Comparison of ENCODE assay signal across 25 mouse cellular contexts in genomic region chr13:44711882-44712281, GRCm38 (mm10). TPM values are rescaled to one million over a fixed set of nuclear protein-coding genes. Genes with fewer than 3 reads are reported as not detected.
DNase-seq lines count a peak whose midpoint lies in the region; ATAC-seq and TF ChIP-seq lines count a peak whose summit lies in the region.
"Had no signal": no experiment of that assay in that cellular context is flagged by ENCODE, and none has a peak within 500 bp of the region (broad histone marks: within the 10 kb centered on the region; RNA-seq: fewer than 3 reads in every experiment).

No protein-coding gene starts in this region.

- H3K4me3 ChIP-seq in forebrain, embryonic 10.5 days, result no peak overlapping the region
- no peak overlapping the region for H3K4me3 ChIP-seq in forebrain, embryonic 14.5 days (ENCODE audit: low read depth, low read length)
- H3K4me3 ChIP-seq in midbrain, embryonic 11.5 days (ENCODE audit: low read depth, low read length), result no peak overlapping the region
- no peak overlapping the region for H3K4me3 ChIP-seq in midbrain, embryonic 16.5 days (ENCODE audit: low read depth, low read length)
- no peak overlapping the region for H3K4me3 ChIP-seq in kidney, embryonic 14.5 days (ENCODE audit: low read length)
- H3K4me3 ChIP-seq: embryonic facial prominence, embryonic 15.5 days; erythroblast, embryonic 14.5 days; heart, embryonic 10.5 days; heart, embryonic 15.5 days; hindbrain, embryonic 10.5 days had no signal

- H3K4me2 ChIP-seq in forebrain, embryonic 14.5 days (ENCODE audit: low read length), result no peak overlapping the region
- H3K4me2 ChIP-seq in midbrain, embryonic 11.5 days, result no peak overlapping the region
- H3K4me2 ChIP-seq in midbrain, embryonic 16.5 days (ENCODE audit: low read length), result no peak overlapping the region
- no peak overlapping the region for H3K4me2 ChIP-seq in kidney, embryonic 14.5 days (replicated peaks; ENCODE audit: low read depth, low read length)
- H3K4me2 ChIP-seq: embryonic facial prominence, embryonic 15.5 days; heart, embryonic 15.5 days; hindbrain, embryonic 14.5 days had no signal

- H3K27ac ChIP-seq in forebrain, embryonic 10.5 days, result 0 out of 2 replicates have a peak overlapping the region, but pooled peaks have one; percentile 35
- H3K27ac ChIP-seq in forebrain, embryonic 14.5 days (ENCODE audit: low read depth, low read length), result no peak overlapping the region
- H3K27ac ChIP-seq in midbrain, embryonic 11.5 days (ENCODE audit: low read depth, low read length), result no peak overlapping the region
- no peak overlapping the region for H3K27ac ChIP-seq in midbrain, embryonic 16.5 days (ENCODE audit: low read length)
- H3K27ac ChIP-seq in kidney, embryonic 14.5 days (ENCODE audit: low read depth, low read length), result no peak overlapping the region
- H3K27ac ChIP-seq: embryonic facial prominence, embryonic 15.5 days; heart, embryonic 10.5 days; heart, embryonic 15.5 days; hindbrain, embryonic 10.5 days; hindbrain, embryonic 14.5 days had no signal

- TF ChIP-seq CTCF in brain, embryonic 14.5 days (IDR thresholded peaks at IDR 0.05; ENCODE audit: borderline replicate concordance, extremely low read depth, insufficient read depth, insufficient read length), result no peak

- ATAC-seq in forebrain, embryonic 14.5 days, result no peak
- ATAC-seq in midbrain, embryonic 11.5 days (ENCODE audit: low FRiP score), result no peak
- ATAC-seq in midbrain, embryonic 16.5 days, result no peak
- no peak for ATAC-seq in kidney, embryonic 14.5 days (ENCODE audit: low FRiP score, low TSS enrichment)
- ATAC-seq: CD4-positive, CD25-positive, alpha-beta regulatory T cell, adult 4 months; forebrain, embryonic 16.5 days; intestine, postnatal 0 days had no signal

- H3K4me1 ChIP-seq in forebrain, embryonic 10.5 days, result peaks cover 36% of the 10 kb centered on the region
- H3K4me1 ChIP-seq in forebrain, embryonic 14.5 days (ENCODE audit: control insufficient read depth, insufficient read depth, low read length), result peaks cover 3% of the 10 kb centered on the region; the same call in 1 of the 2 replicates
- peaks cover 2% of the 10 kb centered on the region; the same call in 1 of the 2 replicates for H3K4me1 ChIP-seq in midbrain, embryonic 11.5 days (ENCODE audit: control insufficient read depth, insufficient read depth, low read length)
- H3K4me1 ChIP-seq in midbrain, embryonic 16.5 days (ENCODE audit: control insufficient read depth, insufficient read depth, low read length), result no peaks in the 10 kb centered on the region
- H3K4me1 ChIP-seq in kidney, embryonic 14.5 days (ENCODE audit: control insufficient read depth, insufficient read depth, low read length), result 0 out of 2 replicates have a peak, but pooled peaks cover 5% of the 10 kb centered on the region
- H3K4me1 ChIP-seq: embryonic facial prominence, embryonic 15.5 days; heart, embryonic 15.5 days had no signal

- no peaks in the 10 kb centered on the region for H3K36me3 ChIP-seq in forebrain, embryonic 10.5 days (replicated peaks)
- H3K36me3 ChIP-seq in forebrain, embryonic 14.5 days (ENCODE audit: control insufficient read depth, insufficient read depth, low read length), result no peaks in the 10 kb centered on the region
- no peaks in the 10 kb centered on the region for H3K36me3 ChIP-seq in midbrain, embryonic 11.5 days (ENCODE audit: control insufficient read depth, insufficient read depth, low read length)
- H3K36me3 ChIP-seq in midbrain, embryonic 16.5 days (ENCODE audit: control insufficient read depth, insufficient read depth, low read length), result no peaks in the 10 kb centered on the region
- no peaks in the 10 kb centered on the region for H3K36me3 ChIP-seq in kidney, embryonic 14.5 days (ENCODE audit: control insufficient read depth, insufficient read depth, low read length)
- H3K36me3 ChIP-seq: embryonic facial prominence, embryonic 15.5 days; G1E; heart, embryonic 10.5 days; heart, embryonic 15.5 days; hindbrain, embryonic 10.5 days had no signal

- no peak for DNase-seq in forebrain, embryonic 10.5 days (ENCODE audit: extremely low spot score, low spot score)
- DNase-seq in forebrain, embryonic 14.5 days (ENCODE audit: low spot score), result no peak
- DNase-seq in midbrain, embryonic 11.5 days (ENCODE audit: low spot score, missing footprints), result peak; percentile 74
- peak; percentile 9 for DNase-seq in brain, embryonic 14.5 days (ENCODE audit: low read depth)
- DNase-seq in kidney, postnatal 36 days, result no peak
- DNase-seq: adrenal gland, adult 2 months; adrenal gland, postnatal 25 days; B cell, adult 2 months; cerebellum, adult 2 months; embryo, embryonic 11 days; gastrocnemius, postnatal 10 days; heart, adult 18-20 months; heart, postnatal 14 days had no signal

- TF ChIP-seq POLR2A in brain, embryonic 14.5 days (IDR thresholded peaks at IDR 0.05; ENCODE audit: borderline replicate concordance, extremely low read depth, insufficient read depth, insufficient read length, poor library complexity, severe bottlenecking), result no peak

- H3K9me3 ChIP-seq in forebrain, embryonic 10.5 days, result no peaks in the 10 kb centered on the region
- no peaks in the 10 kb centered on the region for H3K9me3 ChIP-seq in forebrain, embryonic 14.5 days (replicated peaks; ENCODE audit: control insufficient read depth, low read length)
- H3K9me3 ChIP-seq in midbrain, embryonic 11.5 days (ENCODE audit: control insufficient read depth, low read length), result no peaks in the 10 kb centered on the region
- no peaks in the 10 kb centered on the region for H3K9me3 ChIP-seq in midbrain, embryonic 16.5 days (replicated peaks; ENCODE audit: control insufficient read depth, low read length, poor library complexity, severe bottlenecking)
- H3K9me3 ChIP-seq in kidney, embryonic 14.5 days (ENCODE audit: control insufficient read depth, low read length), result no peaks in the 10 kb centered on the region
- H3K9me3 ChIP-seq: embryonic facial prominence, embryonic 15.5 days; G1E; heart, embryonic 10.5 days; heart, embryonic 15.5 days; hindbrain, embryonic 10.5 days had no signal

- WGBS in forebrain, embryonic 10.5 days, result 54% methylated on average over 1 of the region's 1 CpGs
- WGBS in forebrain, embryonic 14.5 days, result 37% methylated on average over 1 of the region's 1 CpGs
- 52% methylated on average over 1 of the region's 1 CpGs for WGBS in midbrain, embryonic 11.5 days
- 43% methylated on average over 1 of the region's 1 CpGs for WGBS in midbrain, embryonic 16.5 days
- WGBS in kidney, embryonic 14.5 days, result 10% methylated on average over 1 of the region's 1 CpGs

- H3K27me3 ChIP-seq in forebrain, embryonic 10.5 days (ENCODE audit: poor library complexity, severe bottlenecking), result no peaks in the 10 kb centered on the region
- H3K27me3 ChIP-seq in forebrain, embryonic 14.5 days (replicated peaks; ENCODE audit: control insufficient read depth, insufficient read depth, low read length), result no peaks in the 10 kb centered on the region
- no peaks in the 10 kb centered on the region for H3K27me3 ChIP-seq in midbrain, embryonic 11.5 days (ENCODE audit: control insufficient read depth, insufficient read depth, low read length)
- H3K27me3 ChIP-seq in midbrain, embryonic 16.5 days (ENCODE audit: control insufficient read depth, insufficient read depth, low read depth, low read length), result no peaks in the 10 kb centered on the region
- no peaks in the 10 kb centered on the region for H3K27me3 ChIP-seq in kidney, embryonic 14.5 days (ENCODE audit: control insufficient read depth, insufficient read depth, low read length)
- H3K27me3 ChIP-seq: embryonic facial prominence, embryonic 15.5 days; heart, embryonic 15.5 days had no signal

- H3K9ac ChIP-seq in forebrain, embryonic 14.5 days (ENCODE audit: low read length), result no peak overlapping the region
- no peak overlapping the region for H3K9ac ChIP-seq in midbrain, embryonic 11.5 days (ENCODE audit: low read length)
- no peak overlapping the region for H3K9ac ChIP-seq in midbrain, embryonic 16.5 days (ENCODE audit: low read depth, low read length)
- no peak overlapping the region for H3K9ac ChIP-seq in kidney, embryonic 14.5 days (ENCODE audit: low read depth, low read length)
- H3K9ac ChIP-seq: embryonic facial prominence, embryonic 15.5 days; heart, embryonic 15.5 days; hindbrain, embryonic 14.5 days had no signal

RNA-seq across cellular contexts. Expression of gene Jarid2, which starts 17.4 kb away (rescaled TPM):
- polyA plus RNA-seq in forebrain, embryonic 10.5 days (2016; fragmentation: Nextera tagmentation; extraction: Ambion mirVana), result 65.0 and 71.0 TPM in 2 replicates
- 16.4 and 20.5 TPM in 2 replicates for polyA plus RNA-seq in forebrain, embryonic 14.5 days (2014; fragmentation: Nextera tagmentation; extraction: Ambion mirVana)
- 37.4 and 42.5 TPM in 2 replicates for polyA plus RNA-seq in midbrain, embryonic 11.5 days (2014; fragmentation: Nextera tagmentation; extraction: Ambion mirVana)
- polyA plus RNA-seq in midbrain, embryonic 16.5 days (2015; fragmentation: Nextera tagmentation; extraction: Ambion mirVana), result 36.6 and 44.6 TPM in 2 replicates
- 31.6 and 52.9 TPM in 2 replicates for polyA plus RNA-seq in brain, embryonic 14.5 days (2012; rRNA removed)
- polyA plus RNA-seq in kidney, embryonic 14.5 days (2014; fragmentation: Nextera tagmentation; extraction: Ambion mirVana), result 27.4 and 28.1 TPM in 2 replicates

Comparison
In these comparisons a context has a peak if more than half of its experiments do, and no peak if none do; other contexts are left out.
1. DNase-seq: peak in midbrain, embryonic 11.5 days (single experiment) and brain, embryonic 14.5 days (single experiment); none in forebrain, embryonic 10.5 days (single experiment), forebrain, embryonic 14.5 days (single experiment) and kidney, postnatal 36 days (0 of 2).